In genomic region chr15:98845149-98845548, GRCm38 (mm10) we compare ENCODE assay signal across 1 mouse cellular context.
TF ChIP-seq lines count a peak whose summit lies in the region.

No protein-coding gene starts in this region.

TF ChIP-seq in myocyte, 11 proteins besides CTCF, POLR2A, EP300 and RAD21:
- TF ChIP-seq MYOG (IDR thresholded peaks at IDR 0.05; ENCODE audit: control insufficient read depth in 1 of 3, insufficient read depth in 1 of 3, insufficient read length in 2 of 3, low read depth in 2 of 3), result peak in 2 of 3 experiments; percentile 74 to 92
- TF ChIP-seq TCF3 (IDR thresholded peaks at IDR 0.05; ENCODE audit: insufficient read length, low read depth), result peak; percentile 91
- TF ChIP-seq MAX (IDR thresholded peaks at IDR 0.05; ENCODE audit: low read depth), result no peak
- TF ChIP-seq MYOD1 (IDR thresholded peaks at IDR 0.05; ENCODE audit: control insufficient read depth in 1 of 3, insufficient read length in 2 of 3, low read depth in 2 of 3), result peak in 2 of 3 experiments; percentile 93 to 94
- no peak for TF ChIP-seq REST (IDR thresholded peaks at IDR 0.05; ENCODE audit: insufficient read depth, insufficient read length)
- peak; percentile 59 for TF ChIP-seq POLR2AphosphoS2 (IDR thresholded peaks at IDR 0.05; ENCODE audit: insufficient read length, low read depth)
